Mouse (Mus musculus) limb, embryonic 14.5 days (tissue): ENCODE measurements around the gene Cntf. TPM values are rescaled to one million over a fixed set of nuclear protein-coding genes. Genes with fewer than 3 reads are reported as not detected.

Source experiments
- ATAC-seq: fragments of 200-750 bp; cut with Nextera tagmentation; 2 replicates; pipeline ENCODE4 v1.8.0; 2017; ENCODE audit warnings: low read depth, moderate number of reproducible peaks, moderate TSS enrichment; ENCODE audit not compliant: low FRiP score
- DNase-seq: peaks from one replicate; pipeline ENCODE4 v3.0.0-alpha.2; 2015; ENCODE audit warnings: low spot score
- H3K27ac ChIP-seq: fragments of 300-500 bp; sonication (generic); replicated peaks from 2 replicates; pipeline ENCODE4 v1.5.1; 2014; ENCODE audit warnings: low read depth, mild to moderate bottlenecking, low read length, moderate library complexity, mixed read lengths
- H3K27me3 ChIP-seq: fragments of 300-500 bp; sonication (generic); 2 replicates; pipeline ENCODE4 v1.6.1; 2014; ENCODE audit warnings: low read length, mixed read lengths; ENCODE audit not compliant: control insufficient read depth, insufficient read depth
- H3K36me3 ChIP-seq: fragments of 300-500 bp; sonication (generic); 2 replicates; pipeline ENCODE4 v1.6.1; 2014; ENCODE audit warnings: mild to moderate bottlenecking, low read length, moderate library complexity, mixed read lengths; ENCODE audit not compliant: control insufficient read depth, insufficient read depth
- H3K4me1 ChIP-seq: fragments of 300-500 bp; sonication (generic); 2 replicates; pipeline ENCODE4 v1.6.1; 2014; ENCODE audit warnings: antibody characterized with exemption, low read length, mixed read lengths; ENCODE audit not compliant: control insufficient read depth, insufficient read depth
- H3K4me2 ChIP-seq: fragments of 300-500 bp; sonication (generic); replicated peaks from 2 replicates; pipeline ENCODE4 v1.6.1; 2014; ENCODE audit warnings: low read depth, mild to moderate bottlenecking, low read length, moderate library complexity; ENCODE audit not compliant: severe bottlenecking
- H3K4me3 ChIP-seq: fragments of 300-500 bp; sonication (generic); replicated peaks from 2 replicates; pipeline ENCODE4 v1.5.1; 2014; ENCODE audit warnings: low read length
- H3K9ac ChIP-seq: fragments of 300-500 bp; sonication (generic); 2 replicates; pipeline ENCODE4 v1.6.1; 2014; ENCODE audit warnings: mild to moderate bottlenecking, low read depth, low read length, moderate library complexity; ENCODE audit not compliant: severe bottlenecking
- H3K9me3 ChIP-seq: fragments of 300-500 bp; sonication (generic); 2 replicates; pipeline ENCODE4 v1.6.1; 2016; ENCODE audit warnings: low read length; ENCODE audit not compliant: control insufficient read depth
- POLR2A ChIP-seq: fragments of 200-500 bp; IDR thresholded peaks from 2 replicates; pipeline ENCODE4 v1.8.0; 2012; ENCODE audit warnings: inconsistent platforms, mild to moderate bottlenecking, moderate library complexity, borderline replicate concordance; ENCODE audit not compliant: insufficient read depth, insufficient read length; ENCODE audit errors: extremely low read depth
- WGBS: fragments of 180-500 bp; shearing (Covaris S2); extraction: QIAGEN DNeasy Blood & Tissue Kit; methylation state at CpG from one replicate; pipeline ENCODE4 v1.1.7; 2014; 5-methylcytosine and 5-hydroxymethylcytosine counted together
- polyA plus RNA-seq, 2 experiments: library from polyadenylated mRNA; depleted of rRNA in 1 of 2; stranded (reverse) in 1 of 2; unstranded in 1 of 2; fragments of >200 nt; fragmentation: Nextera tagmentation in 1 of 2; extraction: Ambion mirVana in 1 of 2; gene quantifications; 2 replicates each; pipeline versions ENCODE4 v1.2.1 to v1.2.3; 2012 to 2014

The Cntf gene
- polyA plus RNA-seq (2012; rRNA removed) (1.7 and 2.6 TPM in 2 replicates), polyA plus RNA-seq (2014; fragmentation: Nextera tagmentation; extraction: Ambion mirVana) (0.22 and 0.66 TPM in 2 replicates)

- H3K4me1 ChIP-seq = no peaks in the 10 kb centered on the region
- ATAC-seq (no peak), DNase-seq (no peak)
- H3K27ac ChIP-seq = no peak within 1 kb of the TSS
- no peak within 1 kb of the TSS for H3K9ac ChIP-seq
- no peak within 1 kb of the TSS for H3K4me2 ChIP-seq
- TF ChIP-seq POLR2A = no peak
- no peaks in the 10 kb centered on the region for H3K9me3 ChIP-seq
- H3K27me3 ChIP-seq = no peaks in the 10 kb centered on the region
- H3K4me3 ChIP-seq = no peak within 1 kb of the TSS
- 66% methylated on average over 7 of the region's 7 CpGs for WGBS
- H3K36me3 ChIP-seq = peaks cover 46% of the 10 kb centered on the region
Measured at GRCm38 (mm10) chr19:12765308-12765707, at the start of gene Cntf. Gene Cntf (minus strand): TSS chr19:12765632.

- Histone ChIP-seq H3K27me3 (no peaks in the 10 kb centered on the region), H3K4me3 (no peak overlapping the region), H3K27ac (no peak overlapping the region), H3K36me3 (no peaks in the 10 kb centered on the region), H3K9me3 (no peaks in the 10 kb centered on the region), H3K4me1 (no peaks in the 10 kb centered on the region), H3K4me2 (no peak overlapping the region), H3K9ac (no peak overlapping the region)
- DNase-seq (no peak), ATAC-seq (no peak)
- TF ChIP-seq POLR2A = no peak
- 63% methylated on average over 1 of the region's 1 CpGs for WGBS
Measured at GRCm38 (mm10) chr19:12813883-12814282, 48.5 kb upstream of the Cntf start.

GRCm38 (mm10) chr19:12812644-12813364 lies 47.4 kb upstream of the Cntf start:
- H3K27ac ChIP-seq = no peak overlapping the region
- TF ChIP-seq POLR2A = no peak

GRCm38 (mm10) chr19:12806214-12806613 lies 40.8 kb upstream of the Cntf start:
- Histone ChIP-seq H3K9me3 (no peaks in the 10 kb centered on the region), H3K4me1 (no peaks in the 10 kb centered on the region), H3K4me3 (no peak overlapping the region), H3K9ac (no peak overlapping the region), H3K27me3 (no peaks in the 10 kb centered on the region), H3K36me3 (no peaks in the 10 kb centered on the region), H3K4me2 (no peak overlapping the region), H3K27ac (no peak overlapping the region)
- DNase-seq = no peak
- 68% methylated on average over 2 of the region's 2 CpGs for WGBS
- TF ChIP-seq POLR2A = no peak
- ATAC-seq = no peak

More at GRCm38 (mm10) chr19:12812644-12813364, 47.4 kb upstream of the Cntf start:
- Histone ChIP-seq H3K9ac (no peak overlapping the region), H3K4me1 (no peaks in the 10 kb centered on the region), H3K36me3 (no peaks in the 10 kb centered on the region), H3K4me2 (no peak overlapping the region), H3K27me3 (no peaks in the 10 kb centered on the region), H3K9me3 (no peaks in the 10 kb centered on the region), H3K4me3 (no peak overlapping the region)
- DNase-seq (no peak), ATAC-seq (no peak)
- WGBS = 66% methylated on average over 1 of the region's 1 CpGs

- TF ChIP-seq POLR2A = no peak
- no peaks in the 10 kb centered on the region for H3K9me3 ChIP-seq
- no peak overlapping the region for H3K9ac ChIP-seq
- H3K27me3 ChIP-seq = no peaks in the 10 kb centered on the region
- DNase-seq (no peak), ATAC-seq (no peak)
- no peaks in the 10 kb centered on the region for H3K36me3 ChIP-seq
- H3K4me2 ChIP-seq = no peak overlapping the region
- H3K4me3 ChIP-seq = no peak overlapping the region
- H3K4me1 ChIP-seq = no peaks in the 10 kb centered on the region
- 89% methylated on average over 3 of the region's 3 CpGs for WGBS
- no peak overlapping the region for H3K27ac ChIP-seq
Measured at GRCm38 (mm10) chr19:12805730-12806129, 40.3 kb upstream of the Cntf start.
